Mouse (Mus musculus) hindbrain, embryonic 11.5 days (tissue): ENCODE data around the gene Prelid1. TPM values are rescaled to one million over a fixed set of nuclear protein-coding genes. Genes with fewer than 3 reads are reported as not detected.

Experiments
- ATAC-seq: fragments of 200-750 bp; cut with Nextera tagmentation; 2 replicates; pipeline ENCODE4 v1.8.0; 2017; ENCODE audit warnings: mild to moderate bottlenecking, moderate TSS enrichment, moderate library complexity; ENCODE audit not compliant: low FRiP score
- DNase-seq: peaks from one replicate; pipeline ENCODE4 v3.0.0-alpha.2; 2015; ENCODE audit warnings: low spot score
- H3K27ac ChIP-seq: fragments of 300-500 bp; sonication (generic); 2 replicates; pipeline ENCODE4 v1.5.1; 2014; ENCODE audit warnings: mild to moderate bottlenecking, low read depth, low read length
- H3K27me3 ChIP-seq: fragments of 300-500 bp; sonication (generic); 2 replicates; pipeline ENCODE4 v1.6.1; 2014; ENCODE audit warnings: mild to moderate bottlenecking, low read length, moderate library complexity, mixed read lengths; ENCODE audit not compliant: control insufficient read depth, insufficient read depth
- H3K36me3 ChIP-seq: fragments of 300-500 bp; sonication (generic); 2 replicates; pipeline ENCODE4 v1.6.1; 2014; ENCODE audit warnings: mild to moderate bottlenecking, low read length, moderate library complexity, mixed read lengths; ENCODE audit not compliant: control insufficient read depth, insufficient read depth
- H3K4me1 ChIP-seq: fragments of 300-500 bp; sonication (generic); replicated peaks from 2 replicates; pipeline ENCODE4 v1.6.1; 2014; ENCODE audit warnings: low read length, mixed read lengths; ENCODE audit not compliant: control insufficient read depth, insufficient read depth
- H3K4me2 ChIP-seq: fragments of 300-500 bp; sonication (generic); replicated peaks from 2 replicates; pipeline ENCODE4 v1.6.1; 2014; ENCODE audit warnings: mild to moderate bottlenecking, low read depth, low read length
- H3K4me3 ChIP-seq: fragments of 300-500 bp; sonication (generic); 2 replicates; pipeline ENCODE4 v1.5.1; 2014; ENCODE audit warnings: low read depth, low read length
- H3K9ac ChIP-seq: fragments of 300-500 bp; sonication (generic); 2 replicates; pipeline ENCODE4 v1.6.1; 2014; ENCODE audit warnings: low read depth, low read length
- H3K9me3 ChIP-seq: fragments of 300-500 bp; sonication (generic); 2 replicates; pipeline ENCODE4 v1.6.1; 2016; ENCODE audit warnings: low read length; ENCODE audit not compliant: control insufficient read depth
- WGBS: fragments of 180-500 bp; shearing (Covaris S2); extraction: QIAGEN DNeasy Blood & Tissue Kit; methylation state at CpG from one replicate; pipeline ENCODE4 v1.1.7; 2014; 5-methylcytosine and 5-hydroxymethylcytosine counted together
- polyA plus RNA-seq: library from polyadenylated mRNA; unstranded; fragments of >200 nt; fragmentation: Nextera tagmentation; extraction: Ambion mirVana; gene quantifications from 2 replicates; pipeline ENCODE4 v1.2.1, GENCODE M21; 2014

Gene Prelid1
- polyA plus RNA-seq, 1 experiment from 2014 or later = 450 TPM

DNA sequence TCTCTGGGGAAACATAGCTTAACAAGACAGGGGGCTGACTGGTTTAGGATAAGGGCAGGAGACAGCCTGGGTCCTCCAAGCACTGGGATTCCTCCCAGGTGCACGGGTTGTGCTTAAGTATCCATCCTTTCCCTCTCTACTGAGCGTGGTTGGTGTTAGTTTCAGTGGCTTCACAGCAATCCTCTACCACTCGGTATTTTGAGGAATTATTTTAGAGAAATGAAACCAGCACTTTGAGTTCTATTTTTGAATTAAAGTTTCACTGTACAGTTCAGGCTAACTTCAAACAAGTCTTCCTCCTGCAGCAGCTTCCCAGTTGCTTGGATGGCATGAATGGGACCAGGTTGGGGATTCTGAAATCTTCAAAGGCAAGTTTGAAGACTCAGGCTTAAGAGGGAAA, 1.9 kb upstream of the Prelid1 start:
- no peak overlapping the region for H3K4me2 ChIP-seq
- ATAC-seq (no peak), DNase-seq (no peak)
- H3K4me3 ChIP-seq = no peak overlapping the region
- no peaks in the 10 kb centered on the region for H3K9me3 ChIP-seq
- 83% methylated on average over 3 of the region's 3 CpGs for WGBS
- H3K9ac ChIP-seq = no peak overlapping the region
- 0 out of 2 replicates have a peak, but pooled peaks cover 5% of the 10 kb centered on the region for H3K36me3 ChIP-seq
- no peaks in the 10 kb centered on the region for H3K27me3 ChIP-seq
- H3K27ac ChIP-seq = no peak overlapping the region
- H3K4me1 ChIP-seq = peaks cover 4% of the 10 kb centered on the region; the same call in 1 of the 2 replicates

DNA sequence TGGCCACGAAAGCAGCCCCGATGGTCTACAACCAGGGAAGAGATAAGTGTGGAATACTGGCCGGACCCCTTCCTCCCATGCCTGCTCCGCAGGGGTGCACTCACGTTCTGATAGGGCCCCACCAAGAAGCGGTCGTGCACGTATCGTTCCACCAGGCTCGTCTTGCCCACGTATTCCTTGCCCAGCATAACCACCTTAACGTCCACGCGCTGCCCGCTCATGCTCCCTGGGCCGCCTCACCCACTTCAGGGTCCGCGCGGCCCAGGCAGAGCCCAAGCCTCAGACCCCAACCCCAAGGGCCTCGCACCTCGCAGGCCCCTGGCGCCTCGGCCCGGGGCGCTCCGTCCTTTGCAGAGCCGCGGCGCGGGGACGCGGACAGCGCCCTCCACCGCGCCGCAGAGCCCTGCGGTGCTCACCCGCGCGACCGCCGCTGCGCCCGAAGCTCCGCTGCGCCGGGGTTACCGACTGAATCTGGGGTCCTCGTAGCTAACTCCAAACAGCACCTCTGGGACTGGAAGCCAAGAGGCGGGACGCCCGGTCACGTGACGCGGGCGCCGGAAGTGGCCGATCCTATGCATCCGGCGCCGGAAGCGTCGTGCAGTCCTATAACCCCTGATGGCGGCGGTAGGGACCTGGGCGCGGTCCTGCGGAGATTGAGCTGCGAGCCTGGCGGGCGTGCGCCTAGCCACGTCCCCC, 1.3 kb downstream of the Prelid1 start, which contains the start of gene Rab24:
Gene Rab24, minus strand, starts transcription at position 513 of the 696 bp plus-strand sequence.
- no peaks in the 10 kb centered on the region for H3K9me3 ChIP-seq
- DNase-seq = peak; percentile 95
- peaks cover 5% of the 10 kb centered on the region; the same call in 1 of the 2 replicates for H3K4me1 ChIP-seq
- H3K4me3 ChIP-seq = peak within 1 kb of the TSS; percentile 72
- peak within 1 kb of the TSS; percentile 91 for H3K9ac ChIP-seq
- H3K36me3 ChIP-seq = peaks cover 8% of the 10 kb centered on the region
- H3K4me2 ChIP-seq = peak within 1 kb of the TSS; percentile 93
- WGBS = under 1% methylated on average over 68 of the region's 73 CpGs
- ATAC-seq = peak; percentile 93
- 0 out of 2 replicates have a peak within 1 kb of the TSS, but pooled peaks have one; percentile 43 for H3K27ac ChIP-seq
- H3K27me3 ChIP-seq = no peaks in the 10 kb centered on the region

DNA sequence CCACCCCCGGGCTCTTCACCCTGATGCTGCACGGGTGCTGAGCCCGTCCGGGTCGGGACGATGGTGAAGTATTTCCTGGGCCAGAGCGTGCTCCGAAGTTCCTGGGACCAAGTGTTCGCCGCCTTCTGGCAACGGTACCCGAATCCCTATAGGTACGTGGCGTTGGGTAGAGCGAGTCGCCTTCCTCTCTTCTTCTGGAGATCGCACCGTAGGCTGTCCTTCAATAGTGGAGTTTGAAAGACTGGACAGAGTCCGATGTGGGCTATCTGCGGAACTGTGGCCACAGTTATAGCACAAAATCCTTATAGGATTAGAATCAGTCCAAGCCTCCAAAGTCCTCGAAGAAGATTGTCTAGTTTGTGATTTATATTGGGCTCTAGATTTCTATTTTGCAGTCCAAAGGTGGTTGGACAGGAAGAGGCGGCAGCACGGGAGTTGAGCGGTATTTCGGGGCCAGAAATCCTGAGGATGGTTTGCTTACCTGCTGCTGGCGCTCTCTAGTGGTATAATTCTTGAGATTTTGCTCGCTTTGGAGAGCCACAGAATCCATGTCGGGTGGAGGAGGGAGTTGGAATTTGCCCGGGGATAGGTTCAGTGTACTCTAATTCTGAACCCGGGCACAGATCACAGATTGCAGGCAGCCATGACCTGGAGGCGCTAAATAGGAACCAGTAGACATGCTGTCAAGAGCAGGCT, 2.0 kb downstream of the Prelid1 start:
- WGBS = 2% methylated on average over 31 of the region's 31 CpGs
- peak overlapping the region; percentile 91 for H3K9ac ChIP-seq
- no peaks in the 10 kb centered on the region for H3K9me3 ChIP-seq
- no peak overlapping the region for H3K27ac ChIP-seq
- H3K27me3 ChIP-seq = no peaks in the 10 kb centered on the region
- peak; percentile 61 for DNase-seq
- no peak for ATAC-seq
- peak overlapping the region; percentile 72 for H3K4me3 ChIP-seq
- H3K4me2 ChIP-seq = peak overlapping the region; percentile 93
- H3K36me3 ChIP-seq = peaks cover 8% of the 10 kb centered on the region
- peaks cover 5% of the 10 kb centered on the region; the same call in 1 of the 2 replicates for H3K4me1 ChIP-seq

- Histone ChIP-seq H3K4me1 (peaks cover 11% of the 10 kb centered on the region), H3K4me3 (no peak overlapping the region; the same call in 1 of the 2 replicates), H3K9ac (no peak overlapping the region), H3K4me2 (no peak overlapping the region), H3K9me3 (no peaks in the 10 kb centered on the region), H3K36me3 (peaks cover 8% of the 10 kb centered on the region), H3K27ac (no peak overlapping the region), H3K27me3 (no peaks in the 10 kb centered on the region)
- no peak for DNase-seq
- 82% methylated on average over 11 of the region's 11 CpGs for WGBS
- ATAC-seq = no peak
These were observed 5.3 kb downstream of the Prelid1 start for GRCm38 (mm10) chr13:55325596-55325995.

DNA sequence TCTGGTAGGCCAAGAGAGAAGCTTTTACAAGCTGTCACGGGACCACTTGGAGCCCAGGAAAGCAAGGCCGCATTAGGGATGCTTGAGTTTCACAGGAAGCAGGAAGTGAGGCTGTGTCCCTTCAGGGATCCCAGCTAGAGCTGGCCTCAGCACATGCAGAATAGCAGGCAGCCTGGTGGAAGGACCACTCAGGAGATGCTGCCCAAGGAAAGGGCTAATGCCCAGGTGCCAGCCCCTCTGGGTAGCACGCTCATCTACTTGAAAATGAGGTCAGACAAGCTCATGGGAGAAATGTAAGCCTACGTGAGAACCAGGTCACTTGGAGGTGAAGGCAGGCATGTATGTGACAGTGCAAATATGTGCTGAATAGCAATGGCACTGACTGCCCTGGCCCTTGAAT, 6.9 kb downstream of the Prelid1 start:
- no peak for DNase-seq
- Histone ChIP-seq H3K9me3 (no peaks in the 10 kb centered on the region), H3K4me3 (no peak overlapping the region), H3K27me3 (no peaks in the 10 kb centered on the region), H3K27ac (no peak overlapping the region), H3K36me3 (peaks cover 8% of the 10 kb centered on the region), H3K4me2 (no peak overlapping the region), H3K9ac (no peak overlapping the region), H3K4me1 (peaks cover 11% of the 10 kb centered on the region)
- 51% methylated on average over 4 of the region's 4 CpGs for WGBS
- no peak for ATAC-seq

GRCm38 (mm10) chr13:55327633-55328032, 7.3 kb downstream of the Prelid1 start:
- 44% methylated on average over 8 of the region's 8 CpGs for WGBS
- H3K4me1 ChIP-seq = peaks cover 11% of the 10 kb centered on the region
- no peaks in the 10 kb centered on the region for H3K9me3 ChIP-seq
- peak; percentile 84 for DNase-seq
- H3K27me3 ChIP-seq = no peaks in the 10 kb centered on the region
- no peak overlapping the region for H3K9ac ChIP-seq
- no peak overlapping the region for H3K27ac ChIP-seq
- H3K4me3 ChIP-seq = peak overlapping the region; percentile 63; the same call in 1 of the 2 replicates
- 0 out of 2 replicates have a peak, but pooled peaks have one; percentile 9 for ATAC-seq
- H3K4me2 ChIP-seq = peak overlapping the region; percentile 93; the same call in 1 of the 2 replicates
- peaks cover 8% of the 10 kb centered on the region for H3K36me3 ChIP-seq

GRCm38 (mm10) chr13:55328171-55328570, 7.9 kb downstream of the Prelid1 start:
- H3K4me1 ChIP-seq = peaks cover 9% of the 10 kb centered on the region
- WGBS = 92% methylated on average over 6 of the region's 6 CpGs
- peaks cover 8% of the 10 kb centered on the region for H3K36me3 ChIP-seq
- H3K4me2 ChIP-seq = peak overlapping the region; percentile 93
- ATAC-seq (no peak), DNase-seq (no peak)
- no peak overlapping the region for H3K27ac ChIP-seq
- H3K9ac ChIP-seq = no peak overlapping the region
- peak overlapping the region; percentile 63 for H3K4me3 ChIP-seq
- H3K9me3 ChIP-seq = no peaks in the 10 kb centered on the region
- H3K27me3 ChIP-seq = no peaks in the 10 kb centered on the region

DNA sequence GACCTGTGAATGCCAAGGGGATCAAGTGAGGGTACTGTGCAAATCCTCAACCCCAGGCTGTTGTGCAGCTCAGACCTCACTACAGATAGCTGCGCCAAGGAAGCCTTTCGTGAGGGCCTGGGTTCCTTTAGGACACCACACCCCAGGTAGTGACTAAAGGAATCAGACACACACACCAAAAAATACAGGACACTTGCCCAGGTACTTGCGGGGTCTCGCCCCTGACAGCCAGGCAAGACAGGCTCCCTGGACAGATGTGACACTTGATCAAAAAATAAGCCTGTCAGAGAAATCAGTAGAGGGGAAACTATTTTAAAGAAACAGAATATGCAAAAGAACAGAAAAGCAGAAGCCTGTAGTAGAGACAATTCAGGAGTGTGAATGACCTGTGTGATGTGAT, 8.3 kb downstream of the Prelid1 start:
- Histone ChIP-seq H3K4me3 (peak overlapping the region; percentile 63), H3K4me1 (peaks cover 6% of the 10 kb centered on the region; the same call in 1 of the 2 replicates), H3K27me3 (no peaks in the 10 kb centered on the region), H3K4me2 (peak overlapping the region; percentile 93), H3K36me3 (peaks cover 8% of the 10 kb centered on the region), H3K9ac (peak overlapping the region; percentile 74), H3K9me3 (no peaks in the 10 kb centered on the region), H3K27ac (no peak overlapping the region)
- WGBS = 71% methylated on average over 4 of the region's 4 CpGs
- no peak for DNase-seq
- ATAC-seq = no peak
